Mouse (Mus musculus) gastrocnemius, postnatal 14 days (tissue): Measurements from ENCODE around the gene Fastk. TPM values are rescaled to one million over a fixed set of nuclear protein-coding genes. Genes with fewer than 3 reads are reported as not detected.
"Not testable (repeated sequence)": the region's sequence is repeated elsewhere in the genome, so short reads cannot be mapped to it uniquely, and the experiment has no call there.

ENCODE experiments used
- DNase-seq: peaks from one replicate; pipeline ENCODE4 v3.0.0; 2021; ENCODE audit warnings: mixed read lengths
- intact Hi-C: fragments of 180-260 bp; cut with DNase I; formaldehyde crosslinking; loops from one replicate; pipeline ENCODE4 v1.15.1; 2025; ENCODE audit warnings: low total_unique reads
- total RNA-seq, 2 experiments: library from RNA; stranded (reverse); gene quantifications; 2 replicates each; pipeline ENCODE4 v1.2.3; 2021

Fastk gene
- total RNA-seq, 2 experiments from 2014 or later, result 132 to 146 TPM

DNA sequence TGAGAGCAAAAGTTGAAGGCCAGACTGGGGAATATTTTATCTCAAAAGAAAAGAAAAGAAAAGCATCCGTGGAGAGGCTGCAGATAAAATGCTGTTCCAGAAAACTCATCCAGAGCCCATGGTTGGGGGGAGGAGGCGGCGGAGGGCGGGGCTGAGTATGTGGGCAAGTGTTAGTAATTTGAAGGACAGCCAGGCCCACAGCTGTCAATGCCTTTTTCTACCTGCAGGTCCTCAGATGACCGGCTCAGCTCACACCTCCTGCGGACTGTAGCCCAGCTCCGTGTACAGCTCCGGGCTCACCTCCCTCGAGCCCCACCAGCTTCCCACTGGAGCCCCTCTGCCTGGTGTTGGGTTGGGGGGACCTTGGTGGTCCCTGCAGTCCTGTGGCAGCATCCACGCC lies 45.4 kb downstream of the Fastk start:
- intact Hi-C loops, result no loop called here
- DNase-seq, result no peak

DNA sequence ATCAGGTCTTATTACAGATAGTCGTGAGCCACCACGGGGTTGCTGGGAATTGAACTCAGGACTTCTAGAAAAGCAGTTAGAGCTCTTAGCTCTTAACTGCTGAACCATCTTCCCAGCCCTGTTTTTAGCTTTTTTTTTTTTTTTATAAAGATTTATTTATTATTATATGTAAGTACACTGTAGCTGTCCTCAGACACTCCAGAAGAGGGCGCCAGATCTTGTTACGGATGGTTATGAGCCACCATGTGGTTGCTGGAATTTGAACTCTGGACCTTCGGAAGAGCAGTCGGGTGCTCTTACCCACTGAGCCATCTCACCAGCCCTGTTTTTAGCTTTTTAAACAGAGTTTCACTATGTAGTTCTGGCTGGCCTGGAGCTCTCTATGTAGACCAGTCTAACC lies 48.8 kb downstream of the Fastk start:
- DNase-seq, intact Hi-C loops: not testable (repeated sequence)

DNA sequence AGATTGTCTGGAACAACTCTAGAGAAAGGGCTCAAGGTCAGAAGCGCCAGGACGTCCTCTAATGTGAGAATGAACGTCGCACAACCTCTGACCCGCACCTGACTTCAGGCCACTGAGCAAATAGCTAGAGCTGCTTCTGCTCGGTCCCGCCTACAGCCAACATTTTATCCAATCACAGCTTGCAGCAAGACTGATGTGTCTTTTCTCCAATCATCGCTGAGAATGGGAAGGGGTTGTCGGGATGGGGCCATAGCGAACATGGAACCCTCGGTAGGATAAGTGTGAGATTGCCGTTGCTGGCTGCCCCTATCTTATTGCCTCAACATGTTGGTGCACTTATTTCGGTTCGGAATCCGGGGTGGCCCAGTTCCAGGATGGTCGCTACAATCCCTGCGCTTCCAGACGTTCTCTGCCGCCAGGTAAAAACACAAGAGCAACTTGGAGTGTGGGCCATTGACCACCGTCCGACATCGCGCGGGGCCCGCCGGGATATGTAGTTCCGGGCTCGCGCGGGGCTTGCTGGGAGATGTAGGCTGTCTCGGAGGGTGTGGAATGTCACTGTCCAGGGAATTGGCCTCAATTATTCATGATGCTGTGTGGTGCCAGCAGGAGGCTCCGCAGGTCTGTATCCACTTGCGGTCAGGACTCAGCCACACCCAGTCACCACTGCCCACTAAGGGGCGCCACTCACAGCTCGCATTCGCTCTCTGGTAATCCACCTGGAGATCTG lies 50.8 kb downstream of the Fastk start:
- intact Hi-C loops, result no loop called here
- DNase-seq, result peak; percentile 93

DNA sequence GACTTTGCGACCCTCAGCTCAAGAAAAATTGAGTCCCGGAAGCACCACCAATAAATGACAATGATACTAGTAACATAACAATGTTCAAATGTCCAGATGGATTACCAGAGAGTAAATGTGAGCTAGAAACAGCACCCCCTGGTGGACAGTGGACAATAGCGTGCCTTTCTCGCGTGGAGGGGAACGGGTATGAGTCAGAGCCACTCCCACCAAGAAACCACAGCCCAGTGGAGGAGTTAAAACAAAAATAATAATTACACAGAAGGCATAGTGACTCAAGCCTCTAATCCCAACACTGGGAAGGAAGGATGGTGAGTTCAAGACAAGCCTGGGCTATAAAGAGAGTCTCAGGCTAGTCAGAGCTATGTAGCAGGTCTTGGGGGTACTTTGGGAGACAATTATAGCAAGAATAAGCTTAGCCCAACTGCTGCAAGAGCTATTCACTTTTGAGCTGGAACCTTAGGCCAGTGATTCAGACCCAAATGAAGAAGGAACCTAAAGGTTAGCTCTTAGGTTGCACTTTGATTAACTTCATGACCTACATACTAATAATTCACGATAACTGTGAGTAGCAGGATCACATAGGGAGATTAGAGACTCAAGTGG lies 51.6 kb downstream of the Fastk start, which contains the start of gene Abcb8:
TSS of gene Abcb8 (plus strand) at position 272 of the 606 bp plus-strand sequence.
- DNase-seq, result peak; percentile 85
- intact Hi-C loops, result no loop called here

DNA sequence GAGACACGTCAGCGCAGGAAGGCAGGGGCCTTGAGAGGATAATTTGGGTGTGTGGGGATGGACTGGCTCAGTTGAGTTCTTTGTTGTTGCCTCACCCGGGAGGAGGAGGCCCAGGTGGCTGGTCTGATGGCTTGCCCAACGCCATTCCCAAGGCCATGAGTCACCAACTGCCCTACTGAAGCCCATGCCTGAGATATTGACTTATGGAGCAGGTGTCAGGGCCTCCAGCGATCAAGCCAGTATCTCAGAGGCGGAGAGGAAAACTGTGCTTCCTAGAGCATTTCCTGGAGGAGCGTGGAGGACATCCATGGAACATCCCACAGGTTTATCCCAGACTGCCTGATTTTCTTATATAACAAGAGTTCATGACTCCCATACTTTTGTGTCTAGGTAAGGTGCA lies 52.4 kb downstream of the Fastk start:
- intact Hi-C loops, result no loop called here
- DNase-seq, result no peak

DNA sequence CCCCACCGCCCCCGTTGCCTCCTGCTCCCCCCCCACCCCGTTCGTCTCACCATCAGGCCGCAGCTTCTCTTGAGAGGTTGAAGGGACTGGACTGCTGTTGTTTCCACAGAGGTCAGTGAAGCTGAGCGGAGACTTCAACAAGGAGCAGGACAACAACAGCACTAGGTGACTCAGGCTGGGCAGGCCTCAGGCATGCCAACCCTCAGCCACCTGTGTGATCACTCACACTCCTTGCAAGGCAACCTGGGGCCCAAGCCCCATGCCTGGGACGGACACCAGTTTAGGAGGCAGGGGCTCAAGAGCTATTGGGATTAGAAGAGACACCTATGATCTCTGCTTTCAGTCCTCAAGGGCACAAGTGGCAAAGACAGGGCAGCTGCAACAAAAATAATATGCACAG lies 53.2 kb downstream of the Fastk start, which contains the start of gene Atg9b:
TSS of gene Atg9b (minus strand) at position 280 of the 400 bp plus-strand sequence.
- intact Hi-C loops, result no loop called here

DNA sequence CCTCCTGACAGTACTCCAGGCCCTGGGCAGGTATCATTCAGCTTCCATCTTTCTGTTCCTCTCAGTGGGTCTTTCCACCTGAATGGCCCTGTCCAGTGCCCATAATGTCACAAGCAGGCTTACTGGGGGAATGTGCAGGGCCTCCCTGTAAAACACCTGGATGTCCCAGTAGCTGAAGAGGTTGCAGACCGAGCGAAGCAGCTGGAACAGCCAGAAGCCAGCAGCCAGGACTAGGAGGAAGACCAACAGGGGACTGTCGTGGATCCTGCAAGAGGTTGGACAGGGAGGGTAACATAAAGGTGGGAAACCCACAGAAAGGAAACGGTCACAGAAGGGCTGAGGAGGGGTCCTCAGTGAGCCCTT lies 55.4 kb downstream of the Fastk start:
- DNase-seq, result no peak
- intact Hi-C loops, result no loop called here

More for the DNA sequence above, 53.2 kb downstream of the Fastk start, which contains the start of gene Atg9b:
- no peak for DNase-seq

DNA sequence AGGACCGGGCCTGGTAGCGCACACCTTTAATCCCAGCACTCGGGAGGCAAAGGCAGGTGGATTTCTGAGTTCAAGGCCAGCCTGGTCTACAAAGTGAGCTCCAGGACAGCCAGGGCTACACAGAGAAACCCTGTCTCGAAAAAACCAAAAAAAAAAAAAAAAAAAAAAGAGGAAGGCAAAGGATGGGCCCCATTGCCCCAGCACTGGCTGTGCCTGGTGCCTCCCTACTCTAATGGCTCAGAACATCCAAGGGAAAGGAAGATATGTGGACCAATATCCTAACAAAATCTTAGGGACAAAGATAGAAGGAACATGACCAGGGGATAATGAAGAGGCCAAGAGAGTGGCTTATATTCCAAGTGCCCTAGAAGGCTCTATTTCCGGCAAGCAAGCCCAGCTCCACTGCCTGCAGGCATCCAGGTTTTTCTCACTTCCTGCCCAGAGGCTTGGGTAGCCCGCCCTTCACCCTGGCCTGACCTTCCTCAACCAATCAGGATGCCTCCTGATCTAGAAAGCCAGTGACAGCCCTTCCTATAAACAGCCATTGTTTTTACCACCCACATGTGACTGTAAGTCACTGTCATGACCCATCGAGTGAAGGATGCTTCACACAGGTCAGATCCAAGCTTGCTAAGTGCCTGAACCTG lies 56.0 kb downstream of the Fastk start:
- intact Hi-C loops, result no loop called here
- no peak for DNase-seq

Other genes with a start within 250 kb of the Fastk start
- 1 to 10 TPM; 1.8 to 4.2 TPM for gene Kcnh2, start 93.7 kb downstream of the Fastk start, total RNA-seq
- gene Nos3, start 80.5 kb downstream of the Fastk start, total RNA-seq, result 10 to 100 TPM in 1 of 2 experiments, 1 to 10 TPM in 1; 8.6 to 10.6 TPM
- gene Atg9b, start 53.1 kb downstream of the Fastk start, total RNA-seq, result under 1 TPM; 0.11 to 0.14 TPM
- gene Abcb8, start 51.6 kb downstream of the Fastk start, total RNA-seq, result 10 to 100 TPM; 36.2 to 43.6 TPM
- gene Asic3, start 31.9 kb downstream of the Fastk start, total RNA-seq, result under 1 TPM in 1 of 2 experiments, not detected in 1; 0.29 TPM
- gene Cdk5, start 21.8 kb downstream of the Fastk start, total RNA-seq, result 10 to 100 TPM; 12.4 to 13.4 TPM
- gene Slc4a2, start 21.4 kb downstream of the Fastk start, total RNA-seq, result 10 to 100 TPM; 21.7 to 22.8 TPM
- gene Tmub1, start 2.6 kb upstream of the Fastk start, total RNA-seq, result 10 to 100 TPM; 11.4 to 13.7 TPM
- gene Agap3, start 6.9 kb upstream of the Fastk start, total RNA-seq, result 10 to 100 TPM; 44.7 to 49.8 TPM
- not detected for gene Gbx1, start 81.9 kb upstream of the Fastk start, total RNA-seq
- gene Asb10, start 95.7 kb upstream of the Fastk start, total RNA-seq, result 10 to 100 TPM; 36.2 to 38.4 TPM
- gene 4931409K22Rik, start 111.5 kb upstream of the Fastk start, total RNA-seq, result not detected
- 10 to 100 TPM; 78.5 to 84.4 TPM for gene Abcf2, start 132.2 kb upstream of the Fastk start, total RNA-seq
- gene Chpf2, start 141.5 kb upstream of the Fastk start, total RNA-seq, result 10 to 100 TPM; 15.8 to 17.9 TPM
- gene Smarcd3, start 179.1 kb upstream of the Fastk start, total RNA-seq, result 100 to 1,000 TPM in 1 of 2 experiments, 10 to 100 TPM in 1; 95.1 to 113 TPM
- gene Nub1, start 240.2 kb upstream of the Fastk start, total RNA-seq, result 10 to 100 TPM; 21.7 to 23.6 TPM